Mouse (Mus musculus): ENCODE data around the gene Tex14.
"Not testable (repeated sequence)": the region's sequence is repeated elsewhere in the genome, so short reads cannot be mapped to it uniquely, and the experiment has no call there.

Tex14 gene

GRCm38 (mm10) chr11:87479172-87479571 is 74.3 kb downstream of the Tex14 start:
- not testable (repeated sequence) for DNase-seq

- no peak for DNase-seq
Observed at GRCm38 (mm10) chr11:87483796-87484326, 79.0 kb downstream of the Tex14 start.

GRCm38 (mm10) chr11:87488948-87489347 is 84.1 kb downstream of the Tex14 start:
- no peak for DNase-seq

GRCm38 (mm10) chr11:87504690-87505214 is 99.9 kb downstream of the Tex14 start:
- DNase-seq: peak; percentile 52

GRCm38 (mm10) chr11:87506502-87506901 is 101.6 kb downstream of the Tex14 start:
- no peak for DNase-seq

- DNase-seq: no peak
Observed at GRCm38 (mm10) chr11:87507043-87507442, 102.2 kb downstream of the Tex14 start.

GRCm38 (mm10) chr11:87519260-87519659 is 114.4 kb downstream of the Tex14 start:
- peak; percentile 36 for DNase-seq

GRCm38 (mm10) chr11:87523466-87523865 is 118.6 kb downstream of the Tex14 start:
- no peak for DNase-seq

GRCm38 (mm10) chr11:87523967-87524366 is 119.1 kb downstream of the Tex14 start:
- DNase-seq: no peak

- DNase-seq: no peak
Observed at GRCm38 (mm10) chr11:87524780-87525179, 119.9 kb downstream of the Tex14 start.

GRCm38 (mm10) chr11:87527364-87527763 is 122.5 kb downstream of the Tex14 start:
- no peak for DNase-seq

- no peak for DNase-seq
Observed at GRCm38 (mm10) chr11:87527990-87528389, 123.1 kb downstream of the Tex14 start.

GRCm38 (mm10) chr11:87531695-87532094 is 126.8 kb downstream of the Tex14 start:
- DNase-seq: no peak

- DNase-seq: no peak
Observed at GRCm38 (mm10) chr11:87542285-87542684, 137.4 kb downstream of the Tex14 start.

- peak; percentile 43 for DNase-seq
Observed at GRCm38 (mm10) chr11:87542906-87543305, 138.0 kb downstream of the Tex14 start.

- DNase-seq: no peak
Observed at GRCm38 (mm10) chr11:87553342-87553741, 148.5 kb downstream of the Tex14 start.

GRCm38 (mm10) chr11:87554386-87554785 is 149.5 kb downstream of the Tex14 start:
- no peak for DNase-seq

GRCm38 (mm10) chr11:87555106-87555703 is 150.3 kb downstream of the Tex14 start:
- no peak for DNase-seq

- DNase-seq: no peak
Observed at GRCm38 (mm10) chr11:87561208-87561607, 156.3 kb downstream of the Tex14 start.

- DNase-seq: no peak
Observed at GRCm38 (mm10) chr11:87566501-87566900, 161.6 kb downstream of the Tex14 start, which contains the start of gene Gm11492. Gene Gm11492 (plus strand): TSS chr11:87566653.

GRCm38 (mm10) chr11:87568255-87568953 is 163.5 kb downstream of the Tex14 start, which contains the start of gene Sept4:
Gene Sept4 (plus strand): TSS chr11:87568903.
- DNase-seq: no peak

- no peak for DNase-seq
Observed at GRCm38 (mm10) chr11:87570743-87571142, 165.9 kb downstream of the Tex14 start.

- no peak for DNase-seq
Observed at GRCm38 (mm10) chr11:87571361-87571950, 166.6 kb downstream of the Tex14 start.

GRCm38 (mm10) chr11:87573751-87574150 is 168.9 kb downstream of the Tex14 start:
- no peak for DNase-seq

All from cerebellum, adult 9-10 months (tissue).